Mouse (Mus musculus) liver, embryonic 15.5 days (tissue): ENCODE results near the gene Kcns1. TPM values are rescaled to one million over a fixed set of nuclear protein-coding genes. Genes with fewer than 3 reads are reported as not detected.

Experiments used
- ATAC-seq: fragments of 200-750 bp; cut with Nextera tagmentation; 2 replicates; pipeline ENCODE4 v1.8.0; 2017; ENCODE audit warnings: moderate number of reproducible peaks, mild to moderate bottlenecking, moderate library complexity; ENCODE audit not compliant: insufficient read depth
- H3K27ac ChIP-seq: fragments of 300-500 bp; sonication (generic); replicated peaks from 2 replicates; pipeline ENCODE4 v1.5.1; 2015; ENCODE audit warnings: mild to moderate bottlenecking, inconsistent platforms
- H3K27me3 ChIP-seq: fragments of 300-500 bp; sonication (generic); 2 replicates; pipeline ENCODE4 v1.6.1; 2015; ENCODE audit warnings: mild to moderate bottlenecking, inconsistent platforms
- H3K36me3 ChIP-seq: fragments of 300-500 bp; sonication (generic); replicated peaks from 2 replicates; pipeline ENCODE4 v1.6.1; 2015; ENCODE audit warnings: moderate library complexity, mild to moderate bottlenecking, inconsistent platforms
- H3K4me1 ChIP-seq: fragments of 300-500 bp; sonication (generic); replicated peaks from 2 replicates; pipeline ENCODE4 v1.6.1; 2015; ENCODE audit warnings: inconsistent platforms
- H3K4me2 ChIP-seq: fragments of 300-500 bp; sonication (generic); 2 replicates; pipeline ENCODE4 v1.6.1; 2015; ENCODE audit warnings: moderate library complexity, mild to moderate bottlenecking, inconsistent platforms
- H3K4me3 ChIP-seq: fragments of 300-500 bp; sonication (generic); replicated peaks from 2 replicates; pipeline ENCODE4 v1.5.1; 2015; ENCODE audit warnings: mild to moderate bottlenecking, inconsistent platforms
- H3K9ac ChIP-seq: fragments of 300-500 bp; sonication (generic); 2 replicates; pipeline ENCODE4 v1.6.1; 2015; ENCODE audit warnings: moderate library complexity, mild to moderate bottlenecking, inconsistent platforms
- H3K9me3 ChIP-seq: fragments of 300-500 bp; sonication (generic); replicated peaks from 2 replicates; pipeline ENCODE4 v1.6.1; 2016; ENCODE audit warnings: inconsistent platforms
- WGBS: fragments of 180-500 bp; shearing (Covaris S2); methylation state at CpG from one replicate; pipeline ENCODE4 v1.1.7; 2015; ENCODE audit warnings: mixed read lengths; ENCODE audit not compliant: insufficient replicate concordance; 5-methylcytosine and 5-hydroxymethylcytosine counted together
- polyA plus RNA-seq: library from polyadenylated mRNA; unstranded; fragments of >200 nt; fragmentation: Nextera tagmentation; extraction: Ambion mirVana; gene quantifications from 2 replicates; pipeline ENCODE4 v1.2.1, GENCODE M21; 2015

Kcns1 gene
- polyA plus RNA-seq, 1 experiment from 2014 or later, result not detected

DNA sequence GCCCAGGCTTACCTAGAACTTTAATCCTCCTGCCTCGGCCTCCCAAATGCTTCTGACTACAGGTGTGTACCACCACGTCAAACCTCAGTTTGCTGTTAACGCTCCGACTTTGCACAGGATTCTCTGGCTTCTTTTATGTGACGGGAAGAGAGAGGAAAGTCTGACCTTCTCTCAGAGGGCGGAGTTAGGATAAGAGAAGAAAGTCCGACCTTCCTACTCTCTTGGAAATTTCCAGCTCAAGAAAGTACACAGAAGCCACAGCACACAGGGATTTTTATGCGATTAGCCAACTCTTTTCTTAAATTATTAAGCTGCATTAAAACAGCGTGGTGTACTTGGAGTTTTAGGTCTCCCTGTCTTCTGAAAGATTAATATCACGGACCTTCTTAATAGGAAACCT is 26.4 kb downstream of the Kcns1 start:
- H3K4me1 ChIP-seq, result no peaks in the 10 kb centered on the region
- H3K36me3 ChIP-seq, result 0 out of 2 replicates have a peak, but pooled peaks cover 11% of the 10 kb centered on the region
- no peak overlapping the region for H3K4me2 ChIP-seq
- no peaks in the 10 kb centered on the region for H3K9me3 ChIP-seq
- no peak for ATAC-seq
- no peak overlapping the region for H3K9ac ChIP-seq
- no peak overlapping the region for H3K27ac ChIP-seq
- WGBS, result 77% methylated on average over 10 of the region's 10 CpGs
- no peak overlapping the region for H3K4me3 ChIP-seq
- H3K27me3 ChIP-seq, result no peaks in the 10 kb centered on the region

DNA sequence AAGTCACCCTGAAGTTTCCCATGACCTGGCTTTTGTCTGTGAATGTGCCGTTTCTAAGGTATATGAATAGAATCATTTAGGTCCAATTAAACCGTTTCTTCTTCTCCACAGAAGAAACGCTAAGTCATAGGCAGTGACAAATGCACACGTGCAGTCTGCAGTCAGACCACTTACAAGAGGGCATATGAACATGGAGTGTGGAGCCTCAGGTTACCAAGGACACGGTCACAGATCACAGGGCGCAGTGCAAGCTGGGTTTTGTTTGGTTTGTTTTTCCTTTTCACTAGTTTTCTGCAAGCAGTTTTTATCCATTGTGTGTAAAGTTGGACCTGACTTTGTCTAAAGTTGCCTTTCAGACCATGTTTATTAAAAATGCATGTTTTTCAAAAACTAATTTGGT is 26.9 kb downstream of the Kcns1 start:
- 69% methylated on average over 6 of the region's 6 CpGs for WGBS
- no peaks in the 10 kb centered on the region for H3K9me3 ChIP-seq
- no peaks in the 10 kb centered on the region for H3K4me1 ChIP-seq
- H3K9ac ChIP-seq, result no peak overlapping the region
- ATAC-seq, result no peak
- no peak overlapping the region for H3K4me3 ChIP-seq
- no peaks in the 10 kb centered on the region for H3K27me3 ChIP-seq
- 0 out of 2 replicates have a peak, but pooled peaks cover 11% of the 10 kb centered on the region for H3K36me3 ChIP-seq
- no peak overlapping the region for H3K27ac ChIP-seq
- no peak overlapping the region for H3K4me2 ChIP-seq

DNA sequence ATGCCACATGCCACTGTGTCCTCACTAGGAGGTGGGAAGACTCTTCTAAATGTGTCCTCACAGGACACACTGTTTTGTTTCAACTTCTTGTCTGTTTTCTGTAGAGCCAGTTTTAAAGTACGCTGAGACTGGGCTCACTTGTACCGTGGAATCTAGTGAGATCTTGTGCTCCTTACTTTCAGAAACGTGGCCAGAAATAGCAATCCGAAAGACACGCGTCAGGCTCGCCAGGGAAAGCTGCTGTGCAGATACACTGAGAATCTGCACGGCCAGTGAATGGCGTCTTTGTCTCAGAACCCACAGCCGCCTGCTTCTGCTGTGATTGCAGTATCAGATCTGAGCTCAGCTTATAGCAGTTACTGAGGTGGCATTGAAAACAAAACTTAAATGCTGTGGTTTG is 28.9 kb downstream of the Kcns1 start:
- 0 out of 2 replicates have a peak, but pooled peaks cover 13% of the 10 kb centered on the region for H3K36me3 ChIP-seq
- H3K9ac ChIP-seq, result no peak overlapping the region
- ATAC-seq, result no peak
- H3K27ac ChIP-seq, result no peak overlapping the region
- H3K4me2 ChIP-seq, result no peak overlapping the region
- no peaks in the 10 kb centered on the region for H3K9me3 ChIP-seq
- no peaks in the 10 kb centered on the region for H3K27me3 ChIP-seq
- no peaks in the 10 kb centered on the region for H3K4me1 ChIP-seq
- WGBS, result 68% methylated on average over 10 of the region's 10 CpGs
- H3K4me3 ChIP-seq, result no peak overlapping the region

DNA sequence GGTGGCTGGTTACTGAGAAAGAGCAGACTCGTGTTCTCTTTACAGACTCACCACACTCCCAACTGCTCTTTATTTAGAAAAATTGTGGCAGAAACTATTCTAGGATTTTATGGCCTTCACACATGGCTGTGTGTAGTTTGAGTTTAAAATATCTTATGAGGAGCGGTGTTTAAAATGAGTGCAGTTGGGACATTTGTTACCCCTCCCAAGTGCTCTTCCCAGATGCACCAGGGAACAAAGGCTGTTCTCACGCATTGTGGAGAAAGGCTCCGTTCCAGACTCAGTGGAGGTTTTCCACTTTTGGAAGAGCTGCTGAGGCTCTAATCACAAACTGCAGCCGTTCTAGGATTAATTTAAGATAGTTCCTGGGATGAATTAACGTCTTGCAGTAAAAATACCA is 33.2 kb downstream of the Kcns1 start:
- Histone ChIP-seq H3K36me3 (0 out of 2 replicates have a peak, but pooled peaks cover 9% of the 10 kb centered on the region), H3K4me3 (no peak overlapping the region), H3K9ac (no peak overlapping the region), H3K4me2 (no peak overlapping the region), H3K9me3 (no peaks in the 10 kb centered on the region), H3K4me1 (no peaks in the 10 kb centered on the region), H3K27me3 (no peaks in the 10 kb centered on the region), H3K27ac (no peak overlapping the region)
- no peak for ATAC-seq
- WGBS, result 82% methylated on average over 6 of the region's 6 CpGs

DNA sequence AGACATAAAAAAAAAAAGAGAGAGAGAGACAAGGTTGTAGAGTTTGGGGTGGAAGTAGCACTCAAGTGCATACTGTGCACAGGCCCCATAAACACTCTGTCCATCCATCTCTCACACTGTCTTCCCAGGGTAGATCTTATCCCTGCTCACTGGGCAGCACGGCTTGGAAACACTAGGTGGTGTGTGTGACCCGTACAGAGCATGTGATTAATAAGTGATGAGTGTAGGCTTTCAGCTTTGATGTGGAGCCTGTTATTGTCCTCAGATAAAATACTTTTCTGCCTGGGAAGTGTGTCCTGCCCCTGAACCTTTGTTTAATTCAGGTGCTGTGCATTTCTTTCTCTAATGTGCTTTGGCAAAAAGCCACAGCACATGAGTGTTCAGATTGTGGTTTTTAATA is 34.5 kb downstream of the Kcns1 start:
- Histone ChIP-seq H3K9me3 (no peaks in the 10 kb centered on the region), H3K27me3 (no peaks in the 10 kb centered on the region), H3K9ac (no peak overlapping the region), H3K36me3 (0 out of 2 replicates have a peak, but pooled peaks cover 15% of the 10 kb centered on the region), H3K27ac (no peak overlapping the region), H3K4me3 (no peak overlapping the region), H3K4me2 (no peak overlapping the region), H3K4me1 (no peaks in the 10 kb centered on the region)
- no peak for ATAC-seq
- 72% methylated on average over 2 of the region's 2 CpGs for WGBS

DNA sequence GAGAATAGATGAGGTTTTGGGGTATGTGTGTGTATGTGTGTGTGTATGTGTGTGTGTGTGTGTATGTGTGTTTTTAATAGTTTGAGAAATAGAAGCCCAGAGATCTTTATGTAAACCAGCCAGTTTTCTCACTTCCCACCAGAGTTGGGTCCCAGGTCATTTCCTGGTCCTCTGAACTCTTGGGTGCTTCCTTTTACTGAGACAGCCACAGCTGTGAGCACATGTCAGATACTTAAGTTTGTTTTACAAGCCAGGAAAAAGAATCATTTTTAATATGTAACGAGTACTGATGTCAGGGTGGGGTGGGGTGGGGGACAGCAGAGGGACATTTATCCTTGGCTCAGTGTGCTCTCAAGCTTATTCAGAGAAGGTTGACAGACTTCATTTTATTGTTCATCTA is 35.5 kb downstream of the Kcns1 start:
- Histone ChIP-seq H3K4me3 (no peak overlapping the region), H3K36me3 (peaks cover 23% of the 10 kb centered on the region; the same call in 1 of the 2 replicates), H3K4me1 (no peaks in the 10 kb centered on the region), H3K9ac (no peak overlapping the region), H3K4me2 (no peak overlapping the region), H3K9me3 (no peaks in the 10 kb centered on the region), H3K27me3 (no peaks in the 10 kb centered on the region), H3K27ac (no peak overlapping the region)
- no peak for ATAC-seq
- WGBS, result 63% methylated on average over 1 of the region's 1 CpGs

DNA sequence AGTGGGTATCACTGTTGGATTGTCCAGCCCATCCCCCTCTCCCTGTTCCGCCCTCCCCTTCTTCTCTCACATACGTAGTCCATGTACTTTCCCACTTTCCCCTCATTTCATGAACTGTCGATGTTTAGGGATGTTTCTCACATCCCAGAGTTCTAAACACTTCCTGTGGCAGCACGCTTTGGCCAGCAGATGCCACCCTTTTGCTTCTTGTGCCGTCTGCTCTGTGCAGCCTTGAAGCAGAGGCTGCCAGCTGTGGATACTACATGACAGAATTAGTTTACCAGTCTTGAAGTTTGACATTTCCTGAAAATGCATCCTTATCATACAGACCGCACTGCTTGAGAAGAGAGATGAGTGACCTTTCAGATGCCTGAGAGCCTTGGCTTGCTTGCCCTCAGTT is 36.4 kb downstream of the Kcns1 start:
- Histone ChIP-seq H3K9ac (no peak overlapping the region), H3K27me3 (no peaks in the 10 kb centered on the region), H3K27ac (no peak overlapping the region), H3K4me3 (no peak overlapping the region), H3K4me2 (no peak overlapping the region), H3K36me3 (peaks cover 19% of the 10 kb centered on the region; the same call in 1 of the 2 replicates), H3K9me3 (no peaks in the 10 kb centered on the region), H3K4me1 (no peaks in the 10 kb centered on the region)
- no peak for ATAC-seq
- WGBS, result 66% methylated on average over 6 of the region's 6 CpGs

DNA sequence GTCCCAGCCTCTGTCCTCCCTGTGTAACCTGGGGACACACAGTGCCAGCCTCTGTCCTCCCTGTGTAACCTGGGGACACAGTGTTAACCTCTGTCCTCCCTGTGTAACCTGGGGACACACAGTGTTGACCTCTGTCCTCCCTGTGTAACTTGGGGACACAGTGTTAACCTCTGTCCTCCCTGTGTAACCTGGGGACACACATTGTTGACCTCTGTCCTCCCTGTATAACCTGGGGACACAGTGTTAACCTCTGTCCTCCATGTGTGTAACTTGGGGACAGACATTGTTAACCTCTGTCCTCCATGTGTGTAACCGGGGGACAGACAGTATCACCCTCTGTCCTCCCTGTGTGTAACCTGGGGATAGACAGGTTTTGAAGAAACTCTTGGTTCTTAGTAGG is 39.3 kb downstream of the Kcns1 start:
- no peak overlapping the region for H3K27ac ChIP-seq

DNA sequence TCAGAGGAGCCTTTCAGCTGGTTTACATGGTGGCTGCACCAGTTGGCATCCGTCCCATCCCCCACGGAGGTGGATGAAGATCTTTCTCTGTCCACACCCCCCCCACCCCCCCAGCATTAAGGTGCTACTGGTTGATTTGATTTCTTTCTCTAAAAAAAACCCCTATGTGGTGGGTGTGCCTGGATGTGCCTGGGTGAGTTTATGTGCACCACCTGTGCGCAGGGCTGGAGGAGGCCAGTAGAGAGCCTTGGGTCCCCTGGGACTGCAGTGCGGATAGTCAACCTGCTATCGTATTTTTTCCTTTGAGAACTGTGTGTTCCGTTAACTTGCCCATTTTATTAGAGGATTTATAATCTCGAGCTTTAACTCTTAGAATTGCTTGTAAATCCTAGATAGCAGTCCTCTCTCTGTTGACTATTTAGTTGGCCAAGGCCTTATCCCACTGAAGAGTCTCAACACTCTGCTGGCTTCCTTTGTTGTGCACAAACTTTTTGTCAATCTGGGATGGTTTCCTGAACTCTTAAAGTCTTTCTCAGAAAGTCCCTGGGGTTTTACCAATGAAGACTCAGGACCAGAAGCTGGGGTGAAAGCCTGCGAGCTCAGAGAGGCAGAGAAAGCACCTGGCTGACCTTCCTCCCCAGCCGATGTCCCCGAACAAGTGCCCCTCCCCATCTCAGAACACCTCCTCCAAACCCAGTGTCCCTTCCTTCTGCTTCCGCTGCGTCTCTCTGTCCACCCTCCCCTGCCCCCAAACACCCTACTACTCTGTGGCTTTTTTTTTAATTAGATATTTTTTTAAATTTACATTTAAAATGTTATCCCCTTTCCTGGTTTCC is 42.1 kb downstream of the Kcns1 start:
- Histone ChIP-seq H3K9me3 (no peaks in the 10 kb centered on the region), H3K9ac (no peak overlapping the region), H3K27ac (no peak overlapping the region), H3K4me1 (no peaks in the 10 kb centered on the region), H3K27me3 (no peaks in the 10 kb centered on the region), H3K4me2 (no peak overlapping the region), H3K4me3 (no peak overlapping the region), H3K36me3 (peaks cover 22% of the 10 kb centered on the region)
- WGBS, result 80% methylated on average over 12 of the region's 12 CpGs
- no peak for ATAC-seq

More for the DNA sequence above, 39.3 kb downstream of the Kcns1 start:
- Histone ChIP-seq H3K4me1 (no peaks in the 10 kb centered on the region), H3K9me3 (no peaks in the 10 kb centered on the region), H3K9ac (no peak overlapping the region), H3K27me3 (no peaks in the 10 kb centered on the region), H3K4me3 (no peak overlapping the region), H3K4me2 (no peak overlapping the region), H3K36me3 (peaks cover 17% of the 10 kb centered on the region; the same call in 1 of the 2 replicates)
- 65% methylated on average over 1 of the region's 1 CpGs for WGBS
- ATAC-seq, result peak; percentile 28

DNA sequence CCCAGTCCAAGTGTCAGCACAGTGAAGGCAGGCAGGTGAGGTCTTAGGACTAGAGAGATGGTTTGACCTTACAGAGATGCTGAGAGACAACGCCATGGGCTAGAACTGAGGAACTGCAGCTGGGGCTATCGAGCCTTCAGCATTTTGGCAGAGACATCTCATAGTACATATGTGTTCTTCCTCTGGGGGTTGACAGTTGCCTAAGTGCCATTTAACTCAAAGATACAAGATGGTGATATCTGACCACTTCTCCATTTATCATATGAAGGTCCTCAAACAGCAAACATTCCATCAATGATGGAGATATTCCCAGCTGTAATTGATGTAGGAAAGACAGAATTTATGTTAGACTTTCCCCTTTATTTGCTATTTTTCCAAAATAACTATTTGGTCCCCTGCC is 43.6 kb downstream of the Kcns1 start:
- Histone ChIP-seq H3K36me3 (peaks cover 32% of the 10 kb centered on the region), H3K4me1 (no peaks in the 10 kb centered on the region), H3K9ac (no peak overlapping the region), H3K27ac (no peak overlapping the region), H3K4me2 (no peak overlapping the region), H3K4me3 (no peak overlapping the region), H3K27me3 (no peaks in the 10 kb centered on the region), H3K9me3 (no peaks in the 10 kb centered on the region)
- 72% methylated on average over 2 of the region's 2 CpGs for WGBS
- no peak for ATAC-seq

DNA sequence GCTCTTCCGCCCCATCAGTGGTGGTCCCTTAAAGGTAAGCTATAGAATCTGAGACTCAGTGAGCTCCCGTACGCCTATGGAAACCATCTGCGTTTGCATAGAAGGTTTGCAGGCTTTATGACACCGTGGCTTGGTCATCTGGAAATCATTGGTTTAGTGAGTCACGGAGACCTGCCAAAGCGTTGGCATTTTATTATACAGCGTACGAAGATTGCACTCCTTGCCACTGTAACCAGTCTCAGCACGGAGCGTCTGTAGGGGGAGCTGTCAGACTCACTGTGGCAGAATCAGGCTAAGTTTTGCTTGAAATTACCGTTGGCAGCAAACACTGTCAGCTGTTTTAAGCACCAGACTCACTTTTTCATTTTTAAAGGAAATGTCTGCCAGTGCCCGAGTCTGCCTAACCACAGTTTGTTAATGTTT is 44.4 kb downstream of the Kcns1 start:
- WGBS, result 74% methylated on average over 13 of the region's 13 CpGs
- no peak overlapping the region for H3K4me2 ChIP-seq
- no peak overlapping the region for H3K9ac ChIP-seq
- H3K4me1 ChIP-seq, result no peaks in the 10 kb centered on the region
- H3K4me3 ChIP-seq, result no peak overlapping the region
- H3K36me3 ChIP-seq, result peaks cover 27% of the 10 kb centered on the region
- ATAC-seq, result no peak
- no peaks in the 10 kb centered on the region for H3K27me3 ChIP-seq
- no peak overlapping the region for H3K27ac ChIP-seq
- H3K9me3 ChIP-seq, result no peaks in the 10 kb centered on the region
